Mouse (Mus musculus): Measurements from ENCODE around the gene Dlg3. TPM values are rescaled to one million over a fixed set of nuclear protein-coding genes. Genes with fewer than 3 reads are reported as not detected.

Gene Dlg3
- total RNA-seq, 1 experiment, result 15.3 TPM

DNA sequence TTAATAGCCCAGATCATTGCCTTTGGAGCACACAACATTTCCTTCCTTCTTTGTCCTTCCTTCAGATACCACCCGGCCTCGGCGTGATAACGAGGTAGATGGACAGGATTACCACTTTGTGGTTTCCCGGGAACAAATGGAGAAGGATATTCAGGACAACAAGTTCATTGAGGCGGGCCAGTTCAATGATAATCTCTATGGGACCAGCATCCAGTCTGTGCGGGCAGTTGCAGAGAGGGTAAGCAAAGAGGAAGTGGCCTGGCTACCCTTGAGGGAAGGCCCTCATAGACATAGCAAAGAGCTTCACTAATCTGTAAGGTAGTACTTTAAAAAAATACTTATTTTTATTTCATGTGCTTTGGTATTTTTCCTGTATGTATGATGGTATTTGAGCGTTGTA is 46.6 kb downstream of the Dlg3 start:
- Histone ChIP-seq H3K9ac (ENCODE audit: insufficient read depth, low read depth, low read length, poor library complexity, severe bottlenecking) (no peak overlapping the region), H3K4me3 (ENCODE audit: insufficient read depth in 1 of 2, low read depth in 1 of 2, low read length in 2 of 2, poor library complexity in 1 of 2, severe bottlenecking in 1 of 2) (no peak overlapping the region), H3K36me3 (ENCODE audit: control insufficient read depth, insufficient read depth, low read length, poor library complexity, severe bottlenecking) (peaks cover 11% of the 10 kb centered on the region), H3K4me1 (ENCODE audit: control insufficient read depth in 2 of 2, insufficient read depth in 2 of 2, low read length in 2 of 2, poor library complexity in 1 of 2) (no peaks in the 10 kb centered on the region; a peak in 1 of 4 replicates), H3K9me3 (ENCODE audit: control insufficient read depth, insufficient read depth, low read depth, low read length) (no peaks in the 10 kb centered on the region), H3K27ac (ENCODE audit: insufficient read depth, low read depth, low read length, poor library complexity, severe bottlenecking) (no peak overlapping the region)
- no peak for DNase-seq (ENCODE audit: low read depth, low spot score)
- TF ChIP-seq ZC3H11A (IDR thresholded peaks at IDR 0.05; ENCODE audit: borderline replicate concordance, low read depth, low read length), result no peak
- no peak for TF ChIP-seq ZNF384 (IDR thresholded peaks at IDR 0.05; ENCODE audit: low read depth, low read length)
- TF ChIP-seq HCFC1 (IDR thresholded peaks at IDR 0.05; ENCODE audit: borderline replicate concordance, insufficient read depth, low read length), result no peak
- in situ Hi-C loops (cut with MboI; ENCODE audit: low sequenced_read_pairs in 2 of 2, unreplicated experiment in 2 of 2), result no loop called here

DNA sequence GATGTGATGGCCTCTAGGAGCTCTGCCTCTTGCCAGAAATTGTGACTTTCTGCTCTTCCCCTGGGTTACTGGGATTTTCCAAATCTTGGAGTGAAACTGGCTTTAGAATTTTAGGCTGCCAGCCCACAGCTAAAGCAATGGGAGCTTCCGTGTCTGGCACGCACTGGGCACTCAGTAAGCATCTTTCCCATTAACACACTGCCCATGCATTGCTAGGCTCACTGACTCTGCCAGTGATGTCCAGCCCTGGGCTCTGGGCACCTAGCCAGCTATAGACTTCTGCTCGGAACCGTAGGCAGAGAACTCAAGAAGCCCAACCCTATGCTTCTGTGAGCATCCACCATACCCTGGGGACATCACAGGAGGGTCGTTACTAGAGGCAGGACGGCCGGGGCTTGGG is 48.2 kb downstream of the Dlg3 start:
- TF ChIP-seq CHD2 (IDR thresholded peaks at IDR 0.05; ENCODE audit: low read depth, low read length), result no peak
- TF ChIP-seq ZC3H11A (IDR thresholded peaks at IDR 0.05; ENCODE audit: borderline replicate concordance, low read depth, low read length), result no peak
- TF ChIP-seq HCFC1 (IDR thresholded peaks at IDR 0.05; ENCODE audit: borderline replicate concordance, insufficient read depth, low read length), result no peak
- TF ChIP-seq ZNF384 (IDR thresholded peaks at IDR 0.05; ENCODE audit: low read depth, low read length), result no peak
- no peak for TF ChIP-seq MAFK (IDR thresholded peaks at IDR 0.05; ENCODE audit: insufficient read depth, low read depth, low read length)
- in situ Hi-C loops (cut with MboI; ENCODE audit: low sequenced_read_pairs in 2 of 2, unreplicated experiment in 2 of 2), result no loop called here

DNA sequence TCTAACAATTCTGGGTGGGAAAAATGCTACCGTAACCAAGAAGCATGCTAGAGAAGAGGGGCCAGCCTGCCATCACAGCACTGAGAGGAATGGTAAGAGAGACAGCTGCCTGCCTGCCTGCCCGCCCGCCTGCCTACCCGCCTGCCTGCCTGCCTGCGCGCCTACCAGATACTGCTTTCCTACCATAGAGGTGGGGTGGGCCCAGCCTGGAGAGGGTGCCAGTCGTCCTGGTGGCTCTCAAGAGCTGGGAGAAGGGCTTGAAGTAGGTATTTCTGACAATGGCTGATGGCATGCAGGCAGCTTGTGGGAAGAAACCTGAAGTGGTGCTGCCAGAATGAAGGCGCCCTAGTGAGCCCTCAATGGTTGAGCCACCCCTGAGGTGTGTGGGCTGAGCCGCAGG is 51.2 kb downstream of the Dlg3 start:
- peaks cover 8% of the 10 kb centered on the region for H3K36me3 ChIP-seq (ENCODE audit: control insufficient read depth, insufficient read depth, low read length, poor library complexity, severe bottlenecking)
- in situ Hi-C loops (cut with MboI; ENCODE audit: low sequenced_read_pairs in 2 of 2, unreplicated experiment in 2 of 2), result no loop called here
- H3K4me1 ChIP-seq (ENCODE audit: control insufficient read depth in 2 of 2, insufficient read depth in 2 of 2, low read length in 2 of 2, poor library complexity in 1 of 2), result peaks cover 0 to 5% of the 10 kb centered on the region in 2 experiments; a peak in 1 of 4 replicates
- H3K9me3 ChIP-seq (ENCODE audit: control insufficient read depth, insufficient read depth, low read depth, low read length), result no peaks in the 10 kb centered on the region
- H3K27ac ChIP-seq (ENCODE audit: insufficient read depth, low read depth, low read length, poor library complexity, severe bottlenecking), result no peak overlapping the region
- TF ChIP-seq HCFC1 (IDR thresholded peaks at IDR 0.05; ENCODE audit: borderline replicate concordance, insufficient read depth, low read length) (no peak), ZNF384 (IDR thresholded peaks at IDR 0.05; ENCODE audit: low read depth, low read length) (no peak), CHD2 (IDR thresholded peaks at IDR 0.05; ENCODE audit: low read depth, low read length) (no peak), ZC3H11A (IDR thresholded peaks at IDR 0.05; ENCODE audit: borderline replicate concordance, low read depth, low read length) (no peak), MAFK (IDR thresholded peaks at IDR 0.05; ENCODE audit: insufficient read depth, low read depth, low read length) (no peak)
- H3K9ac ChIP-seq (ENCODE audit: insufficient read depth, low read depth, low read length, poor library complexity, severe bottlenecking), result no peak overlapping the region
- H3K4me3 ChIP-seq (ENCODE audit: insufficient read depth in 1 of 2, low read depth in 1 of 2, low read length in 2 of 2, poor library complexity in 1 of 2, severe bottlenecking in 1 of 2), result no peak overlapping the region
- no peak for DNase-seq (ENCODE audit: low read depth, low spot score)

More for the DNA sequence above, 48.2 kb downstream of the Dlg3 start:
- H3K4me1 ChIP-seq (ENCODE audit: control insufficient read depth in 2 of 2, insufficient read depth in 2 of 2, low read length in 2 of 2, poor library complexity in 1 of 2), result peaks cover 0 to 3% of the 10 kb centered on the region in 2 experiments; a peak in 1 of 4 replicates
- H3K9ac ChIP-seq (ENCODE audit: insufficient read depth, low read depth, low read length, poor library complexity, severe bottlenecking), result no peak overlapping the region
- H3K9me3 ChIP-seq (ENCODE audit: control insufficient read depth, insufficient read depth, low read depth, low read length), result no peaks in the 10 kb centered on the region
- no peak for DNase-seq (ENCODE audit: low read depth, low spot score)
- H3K36me3 ChIP-seq (ENCODE audit: control insufficient read depth, insufficient read depth, low read length, poor library complexity, severe bottlenecking), result peaks cover 11% of the 10 kb centered on the region
- H3K4me3 ChIP-seq (ENCODE audit: insufficient read depth in 1 of 2, low read depth in 1 of 2, low read length in 2 of 2, poor library complexity in 1 of 2, severe bottlenecking in 1 of 2), result no peak overlapping the region
- no peak overlapping the region for H3K27ac ChIP-seq (ENCODE audit: insufficient read depth, low read depth, low read length, poor library complexity, severe bottlenecking)

DNA sequence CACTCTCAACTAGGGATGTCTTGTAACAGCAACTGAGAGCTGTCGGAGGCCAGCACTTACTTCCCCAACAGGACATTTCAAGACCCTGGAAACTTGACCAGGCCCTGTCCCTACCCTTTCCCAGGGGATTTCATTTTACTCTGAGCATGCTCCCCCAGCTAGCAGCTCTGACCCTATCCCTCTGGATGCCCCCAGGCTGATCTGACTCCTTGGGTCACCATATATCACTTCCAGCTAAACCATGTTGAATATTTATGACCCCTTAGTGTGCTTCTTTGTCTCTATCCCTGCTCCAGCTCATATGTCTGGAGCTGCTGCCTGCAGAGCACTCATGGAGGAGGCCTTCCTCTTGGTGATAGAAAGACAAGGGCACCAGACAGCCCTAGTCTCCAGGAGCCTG is 53.6 kb downstream of the Dlg3 start:
- no peak overlapping the region for H3K27ac ChIP-seq (ENCODE audit: insufficient read depth, low read depth, low read length, poor library complexity, severe bottlenecking)
- in situ Hi-C loops (cut with MboI; ENCODE audit: low sequenced_read_pairs in 2 of 2, unreplicated experiment in 2 of 2), result no loop called here
- TF ChIP-seq CHD2 (IDR thresholded peaks at IDR 0.05; ENCODE audit: low read depth, low read length), result no peak
- TF ChIP-seq ZNF384 (IDR thresholded peaks at IDR 0.05; ENCODE audit: low read depth, low read length), result no peak
- no peak for TF ChIP-seq HCFC1 (IDR thresholded peaks at IDR 0.05; ENCODE audit: borderline replicate concordance, insufficient read depth, low read length)
- no peak for TF ChIP-seq MAFK (IDR thresholded peaks at IDR 0.05; ENCODE audit: insufficient read depth, low read depth, low read length)
- no peak for TF ChIP-seq ZC3H11A (IDR thresholded peaks at IDR 0.05; ENCODE audit: borderline replicate concordance, low read depth, low read length)

DNA sequence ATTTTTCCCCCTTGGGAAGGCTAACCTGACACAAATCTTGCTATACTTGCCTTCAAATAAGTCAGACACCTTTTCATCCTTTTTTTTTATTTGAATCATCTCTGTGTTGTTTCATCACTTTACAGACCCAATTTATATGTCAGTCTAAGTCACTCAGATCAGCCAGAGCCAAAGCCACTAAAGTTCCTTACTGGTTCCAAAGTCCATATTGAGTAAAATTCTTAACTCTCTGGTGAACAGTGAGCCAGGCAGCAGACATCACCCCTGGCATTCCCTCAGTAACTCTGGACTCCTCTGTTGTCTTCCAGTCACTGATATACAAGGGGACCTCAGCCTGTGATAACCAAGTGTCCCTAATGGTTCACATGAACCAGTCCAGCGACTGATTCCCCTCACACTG is 58.0 kb downstream of the Dlg3 start:
- no peak for TF ChIP-seq MAFK (IDR thresholded peaks at IDR 0.05; ENCODE audit: insufficient read depth, low read depth, low read length)
- TF ChIP-seq ZNF384 (IDR thresholded peaks at IDR 0.05; ENCODE audit: low read depth, low read length), result no peak
- no peak for TF ChIP-seq ZC3H11A (IDR thresholded peaks at IDR 0.05; ENCODE audit: borderline replicate concordance, low read depth, low read length)
- no peak for TF ChIP-seq HCFC1 (IDR thresholded peaks at IDR 0.05; ENCODE audit: borderline replicate concordance, insufficient read depth, low read length)
- TF ChIP-seq CHD2 (IDR thresholded peaks at IDR 0.05; ENCODE audit: low read depth, low read length), result no peak
- in situ Hi-C loops (cut with MboI; ENCODE audit: low sequenced_read_pairs in 2 of 2, unreplicated experiment in 2 of 2), result no loop called here

More for the DNA sequence above, 53.6 kb downstream of the Dlg3 start:
- no peak for DNase-seq (ENCODE audit: low read depth, low spot score)
- Histone ChIP-seq H3K4me3 (ENCODE audit: insufficient read depth in 1 of 2, low read depth in 1 of 2, low read length in 2 of 2, poor library complexity in 1 of 2, severe bottlenecking in 1 of 2) (no peak overlapping the region), H3K4me1 (ENCODE audit: control insufficient read depth in 2 of 2, insufficient read depth in 2 of 2, low read length in 2 of 2, poor library complexity in 1 of 2) (peaks cover 0 to 5% of the 10 kb centered on the region in 2 experiments; a peak in 1 of 4 replicates), H3K36me3 (ENCODE audit: control insufficient read depth, insufficient read depth, low read length, poor library complexity, severe bottlenecking) (peaks cover 3% of the 10 kb centered on the region), H3K9me3 (ENCODE audit: control insufficient read depth, insufficient read depth, low read depth, low read length) (no peaks in the 10 kb centered on the region), H3K9ac (ENCODE audit: insufficient read depth, low read depth, low read length, poor library complexity, severe bottlenecking) (no peak overlapping the region)

More for the DNA sequence above, 58.0 kb downstream of the Dlg3 start:
- Histone ChIP-seq H3K27ac (ENCODE audit: insufficient read depth, low read depth, low read length, poor library complexity, severe bottlenecking) (no peak overlapping the region), H3K9me3 (ENCODE audit: control insufficient read depth, insufficient read depth, low read depth, low read length) (no peaks in the 10 kb centered on the region), H3K9ac (ENCODE audit: insufficient read depth, low read depth, low read length, poor library complexity, severe bottlenecking) (no peak overlapping the region), H3K4me3 (ENCODE audit: insufficient read depth in 1 of 2, low read depth in 1 of 2, low read length in 2 of 2, poor library complexity in 1 of 2, severe bottlenecking in 1 of 2) (no peak overlapping the region), H3K4me1 (ENCODE audit: control insufficient read depth in 2 of 2, insufficient read depth in 2 of 2, low read length in 2 of 2, poor library complexity in 1 of 2) (peaks cover 0 to 4% of the 10 kb centered on the region in 2 experiments; a peak in 1 of 4 replicates), H3K36me3 (ENCODE audit: control insufficient read depth, insufficient read depth, low read length, poor library complexity, severe bottlenecking) (no peaks in the 10 kb centered on the region)
- no peak for DNase-seq (ENCODE audit: low read depth, low spot score)

Measured in ES-E14 (cell line).